19 mouse cellular contexts compared by ENCODE assay signal in genomic region chr8:55997859-55998258, GRCm38 (mm10). TPM values are rescaled to one million over a fixed set of nuclear protein-coding genes. Genes with fewer than 3 reads are reported as not detected.
DNase-seq lines count a peak whose midpoint lies in the region; ATAC-seq and TF ChIP-seq lines count a peak whose summit lies in the region.
"Had no signal": no experiment of that assay in that cellular context is flagged by ENCODE, and none has a peak within 500 bp of the region (broad histone marks: within the 10 kb centered on the region; RNA-seq: fewer than 3 reads in every experiment).

No protein-coding gene starts in this region.

- TF ChIP-seq CTCF in gastrocnemius, adult 2 months (IDR thresholded peaks at IDR 0.05) = no peak

- peak; percentile 62; the same call in 1 of the 2 replicates for ATAC-seq in forebrain, embryonic 14.5 days
- ATAC-seq in forebrain, embryonic 16.5 days = peak; percentile 90
- ATAC-seq: Patski had no signal

- DNase-seq in forebrain, embryonic 14.5 days (ENCODE audit: low spot score) = peak; percentile 59
- DNase-seq in forebrain, embryonic 10.5 days (ENCODE audit: extremely low spot score, low spot score) = no peak
- DNase-seq in layer of hippocampus, adult 9-10 months (ENCODE audit: low spot score) = peak; percentile 38
- DNase-seq in right cerebral cortex, adult 2 months (ENCODE audit: low spot score in 2 of 2) = peak; percentile 20 to 37
- DNase-seq in kidney, adult 11 months = no peak
- no peak for DNase-seq in gastrocnemius, adult 2 months
- DNase-seq in urinary bladder, postnatal 14 days (ENCODE audit: low spot score) = no peak
- DNase-seq: cerebellum, adult 8-10 months; gastrocnemius, postnatal 25 days; heart, postnatal 4 days; kidney, postnatal 10 days; lung, postnatal 36 days had no signal

- H3K4me2 ChIP-seq in forebrain, embryonic 14.5 days (ENCODE audit: low read length) = no peak overlapping the region
- no peak overlapping the region for H3K4me2 ChIP-seq in forebrain, embryonic 16.5 days (ENCODE audit: low read length)
- H3K4me2 ChIP-seq: heart, embryonic 11.5 days; midbrain, embryonic 12.5 days had no signal

- WGBS in forebrain, embryonic 14.5 days = 59% methylated on average over 3 of the region's 3 CpGs
- WGBS in forebrain, embryonic 10.5 days = 82% methylated on average over 3 of the region's 3 CpGs
- WGBS in forebrain, embryonic 16.5 days = 56% methylated on average over 3 of the region's 3 CpGs

- H3K36me3 ChIP-seq in forebrain, embryonic 14.5 days (ENCODE audit: control insufficient read depth, insufficient read depth, low read length) = no peaks in the 10 kb centered on the region
- no peaks in the 10 kb centered on the region for H3K36me3 ChIP-seq in forebrain, embryonic 10.5 days (replicated peaks)
- no peaks in the 10 kb centered on the region for H3K36me3 ChIP-seq in forebrain, embryonic 16.5 days (ENCODE audit: control insufficient read depth, insufficient read depth)
- H3K36me3 ChIP-seq: limb, embryonic 10.5 days; midbrain, embryonic 12.5 days had no signal

- no peak overlapping the region for H3K4me3 ChIP-seq in forebrain, embryonic 14.5 days (ENCODE audit: low read depth, low read length)
- no peak overlapping the region for H3K4me3 ChIP-seq in forebrain, embryonic 10.5 days
- H3K4me3 ChIP-seq in forebrain, embryonic 16.5 days (replicated peaks; ENCODE audit: low read length) = no peak overlapping the region
- H3K4me3 ChIP-seq in gastrocnemius, adult 2 months = no peak overlapping the region
- H3K4me3 ChIP-seq: limb, embryonic 10.5 days; midbrain, embryonic 12.5 days had no signal

- intact Hi-C loops in gastrocnemius, adult 2 months (cut with DNase I) = no loop called here

- H3K9me3 ChIP-seq in forebrain, embryonic 14.5 days (replicated peaks; ENCODE audit: control insufficient read depth, low read length) = no peaks in the 10 kb centered on the region
- no peaks in the 10 kb centered on the region for H3K9me3 ChIP-seq in forebrain, embryonic 10.5 days
- H3K9me3 ChIP-seq in forebrain, embryonic 16.5 days (ENCODE audit: control insufficient read depth, low read length) = no peaks in the 10 kb centered on the region
- H3K9me3 ChIP-seq: limb, embryonic 10.5 days; midbrain, embryonic 12.5 days had no signal

- H3K4me1 ChIP-seq in forebrain, embryonic 14.5 days (ENCODE audit: control insufficient read depth, insufficient read depth, low read length) = no peaks in the 10 kb centered on the region
- H3K4me1 ChIP-seq in forebrain, embryonic 10.5 days = no peaks in the 10 kb centered on the region
- no peaks in the 10 kb centered on the region for H3K4me1 ChIP-seq in forebrain, embryonic 16.5 days (replicated peaks; ENCODE audit: control insufficient read depth, insufficient read depth, low read length)
- H3K4me1 ChIP-seq: limb, embryonic 10.5 days; midbrain, embryonic 12.5 days had no signal

- H3K27ac ChIP-seq in forebrain, embryonic 14.5 days (ENCODE audit: low read depth, low read length) = no peak overlapping the region
- H3K27ac ChIP-seq in forebrain, embryonic 10.5 days = no peak overlapping the region
- H3K27ac ChIP-seq in forebrain, embryonic 16.5 days (ENCODE audit: low read length) = no peak overlapping the region
- H3K27ac ChIP-seq in gastrocnemius, adult 2 months = no peak overlapping the region
- H3K27ac ChIP-seq: limb, embryonic 10.5 days; liver, embryonic 14.5 days; midbrain, embryonic 12.5 days had no signal

- H3K27me3 ChIP-seq in forebrain, embryonic 14.5 days (replicated peaks; ENCODE audit: control insufficient read depth, insufficient read depth, low read length) = no peaks in the 10 kb centered on the region
- no peaks in the 10 kb centered on the region for H3K27me3 ChIP-seq in forebrain, embryonic 10.5 days (ENCODE audit: poor library complexity, severe bottlenecking)
- no peaks in the 10 kb centered on the region for H3K27me3 ChIP-seq in forebrain, embryonic 16.5 days (replicated peaks; ENCODE audit: control insufficient read depth, insufficient read depth, low read length)
- H3K27me3 ChIP-seq: midbrain, embryonic 12.5 days had no signal

- H3K9ac ChIP-seq in forebrain, embryonic 14.5 days (ENCODE audit: low read length) = no peak overlapping the region
- no peak overlapping the region for H3K9ac ChIP-seq in forebrain, embryonic 16.5 days (replicated peaks; ENCODE audit: low read depth, low read length)
- H3K9ac ChIP-seq: liver, embryonic 14.5 days; midbrain, embryonic 12.5 days had no signal

RNA-seq across cellular contexts. Expression of gene Glra3, which starts 57.6 kb away (rescaled TPM):
- 0.41 and 0.61 TPM in 2 replicates for polyA plus RNA-seq in forebrain, embryonic 14.5 days (2014; fragmentation: Nextera tagmentation; extraction: Ambion mirVana)
- 0.02 and 0.07 TPM in 2 replicates for polyA plus RNA-seq in forebrain, embryonic 10.5 days (2016; fragmentation: Nextera tagmentation; extraction: Ambion mirVana)
- polyA plus RNA-seq in forebrain, embryonic 16.5 days (2015; fragmentation: Nextera tagmentation; extraction: Ambion mirVana) = 0.43 and 1.2 TPM in 2 replicates
- total RNA-seq in gastrocnemius, adult 2 months (2021) = not detected
- total RNA-seq: gastrocnemius, postnatal 25 days; heart, postnatal 4 days had no signal
- polyA plus RNA-seq: intestine, embryonic 14.5 days; limb, embryonic 10.5 days; liver, embryonic 14.5 days; Patski had no signal

Comparison
In these comparisons a context has a peak if more than half of its experiments do, and no peak if none do; other contexts are left out.
1. DNase-seq: peak in forebrain, embryonic 14.5 days (single experiment), layer of hippocampus, adult 9-10 months (single experiment) and right cerebral cortex, adult 2 months (2 of 2); none in forebrain, embryonic 10.5 days (single experiment), kidney, adult 11 months (single experiment), gastrocnemius, adult 2 months (single experiment) and urinary bladder, postnatal 14 days (single experiment).